Mouse (Mus musculus) CD4-positive, CD25-positive, alpha-beta regulatory T cell, adult 2 months (primary cell): Measurements from ENCODE around the gene Otx1.

Experiments used
- DNase-seq: peaks from one replicate; pipeline ENCODE4 v3.0.0-alpha.2; 2012; ENCODE audit warnings: low read depth, low spot score

The Otx1 gene

DNA sequence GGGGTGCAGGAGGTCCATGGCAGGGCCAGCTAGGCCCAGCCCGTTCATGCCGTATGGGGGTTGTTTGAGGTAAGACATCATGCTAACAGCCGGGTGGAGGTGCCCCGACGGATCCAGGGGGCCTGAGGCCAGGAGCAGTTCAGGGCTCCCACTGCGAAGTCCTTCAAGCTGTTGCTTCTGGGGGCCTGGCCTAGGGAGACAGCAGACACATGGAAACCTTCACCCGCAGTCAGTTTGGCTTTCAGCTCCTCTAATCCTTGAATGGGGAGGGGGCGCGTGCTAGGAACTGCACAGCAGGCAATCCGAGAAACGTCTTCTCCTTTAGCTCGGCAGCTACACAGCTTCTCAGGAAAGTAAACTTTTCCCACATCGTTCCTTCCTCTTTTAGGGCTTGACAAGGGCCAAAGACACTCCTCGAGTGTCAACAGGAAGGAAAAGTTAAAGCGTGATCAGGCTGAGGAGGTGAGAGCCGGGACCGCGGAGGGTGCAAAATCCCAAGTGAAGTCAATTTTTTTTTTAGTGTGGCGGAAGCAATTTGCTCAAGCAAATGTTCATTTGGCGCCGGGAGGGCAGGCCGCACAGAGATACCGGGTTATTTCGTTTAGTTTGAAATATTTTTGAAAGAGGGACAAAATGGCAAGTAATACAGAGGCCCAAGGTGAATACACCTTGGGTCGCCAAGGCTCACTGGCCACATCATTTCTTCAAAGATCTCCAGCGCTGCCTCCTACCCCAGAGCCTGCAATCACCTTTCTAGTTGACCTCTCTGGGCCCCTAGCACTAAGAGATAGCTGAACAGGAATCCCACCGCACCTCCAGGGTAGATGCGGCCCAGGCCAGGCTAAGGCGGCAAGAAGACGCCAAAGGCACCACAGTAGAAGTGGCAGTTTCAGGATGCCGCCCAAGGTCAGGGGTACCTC, 3.0 kb downstream of the Otx1 start:
- no peak for DNase-seq

DNA sequence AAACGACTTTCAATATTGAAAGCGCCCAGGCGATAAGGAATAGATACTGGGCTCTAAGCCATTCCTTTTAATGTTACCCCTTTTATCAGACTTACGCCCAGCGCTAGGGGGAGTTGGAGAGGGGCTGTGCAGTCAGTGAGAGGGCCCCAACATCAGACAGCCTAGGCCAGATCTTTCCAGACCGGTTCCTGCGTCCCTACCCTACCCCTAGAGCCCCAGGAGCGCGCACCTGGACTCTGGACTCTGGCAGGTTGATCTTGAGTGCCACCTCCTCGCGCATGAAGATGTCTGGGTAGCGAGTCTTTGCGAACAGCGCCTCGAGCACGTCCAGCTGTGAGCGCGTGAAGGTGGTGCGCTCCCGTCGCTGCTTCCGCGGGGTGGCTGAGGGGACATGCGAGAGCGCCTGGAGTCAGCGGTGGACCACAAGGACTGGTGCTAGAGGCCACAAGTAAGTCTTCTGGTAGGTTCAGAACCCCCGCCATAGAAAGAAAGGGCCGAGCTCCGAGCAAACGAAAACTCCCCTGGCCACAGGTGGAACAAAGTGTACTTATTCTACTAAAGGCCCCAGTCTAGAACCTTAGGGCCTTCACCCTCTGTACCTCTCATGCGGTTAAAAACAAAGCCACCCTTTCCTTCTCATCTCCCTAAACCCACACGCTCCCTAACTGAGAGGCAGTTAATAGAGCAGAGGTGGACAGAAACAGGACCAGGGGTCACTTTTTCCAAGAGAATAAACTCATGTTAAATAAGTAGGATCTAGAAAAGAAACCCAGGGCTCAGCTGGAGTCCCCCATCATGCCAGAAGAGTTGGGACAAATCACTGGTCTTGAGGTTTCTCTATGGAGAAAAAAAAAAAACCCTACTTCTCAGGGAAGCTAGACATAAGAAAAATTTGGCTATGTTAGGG, 4.3 kb downstream of the Otx1 start:
- no peak for DNase-seq

DNA sequence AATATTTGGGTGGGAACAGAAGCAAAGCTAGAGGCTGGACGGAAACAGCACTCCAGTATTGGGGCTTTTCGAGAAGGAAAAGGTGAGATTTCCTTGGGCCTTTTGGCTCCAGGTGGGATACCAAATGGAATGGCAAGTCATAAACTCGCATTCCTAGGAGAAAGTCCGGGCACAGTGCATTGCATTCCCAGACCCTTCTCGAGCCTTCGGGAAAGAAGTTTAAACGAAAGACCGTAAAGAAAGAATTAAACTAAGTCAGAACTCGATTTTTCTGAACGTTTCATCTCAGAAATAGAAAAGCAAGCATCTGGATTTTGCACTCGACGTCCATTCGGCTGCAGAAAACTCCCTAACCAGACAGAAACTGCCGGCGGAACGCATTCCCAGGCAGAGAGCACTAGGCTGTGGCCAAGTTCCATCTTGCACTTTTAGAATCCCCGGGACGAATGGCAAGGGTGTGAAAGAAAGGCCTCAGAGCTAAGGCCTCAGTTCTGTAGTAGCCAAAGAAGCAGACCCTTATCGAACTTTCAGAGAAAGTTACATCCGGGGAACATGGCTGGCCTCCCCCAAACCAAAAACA, 5.0 kb downstream of the Otx1 start:
- DNase-seq = no peak

DNA sequence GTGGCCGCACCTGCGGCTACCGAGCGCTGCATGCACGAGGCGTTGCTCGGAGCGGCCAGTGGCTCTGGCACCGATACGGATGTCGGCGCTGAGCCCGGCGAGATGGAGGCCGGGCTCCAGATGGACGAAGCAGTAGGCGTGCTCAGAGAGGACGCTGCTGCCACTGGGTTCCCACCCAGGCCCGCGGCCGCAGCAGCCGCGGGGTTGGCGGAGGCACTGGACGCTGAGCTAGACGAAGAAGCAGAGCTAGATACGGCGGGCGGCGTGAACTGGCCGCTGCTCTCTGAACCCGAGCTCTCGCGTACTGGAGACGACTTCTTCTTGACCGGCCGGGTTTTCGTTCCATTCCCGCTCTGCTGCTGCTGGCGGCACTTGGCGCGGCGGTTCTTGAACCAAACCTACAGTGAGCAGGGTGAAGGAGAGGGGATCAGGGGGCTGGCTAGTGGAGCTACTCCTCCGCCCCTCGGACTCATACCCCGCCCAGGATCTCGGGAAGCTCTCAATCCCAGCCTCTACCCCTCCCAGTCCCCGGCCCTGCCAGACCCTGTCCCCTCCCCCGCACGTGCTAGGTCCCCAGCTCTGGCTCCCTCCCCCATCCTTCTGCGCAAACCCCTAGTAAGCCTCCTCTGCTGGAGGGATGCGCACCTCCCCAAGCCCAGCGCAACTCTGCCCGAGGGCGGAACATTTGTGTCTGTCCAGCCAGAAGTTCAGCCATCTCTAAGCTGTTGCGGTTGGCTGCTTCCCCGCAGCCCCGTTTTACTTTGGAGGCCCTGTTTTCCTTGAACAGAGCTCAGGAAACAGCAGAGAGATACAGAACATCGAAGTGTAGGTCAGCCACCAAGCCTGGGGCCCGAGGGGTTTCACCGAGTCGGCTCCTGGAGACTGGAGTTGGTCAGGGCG, 5.8 kb downstream of the Otx1 start:
- no peak for DNase-seq

DNA sequence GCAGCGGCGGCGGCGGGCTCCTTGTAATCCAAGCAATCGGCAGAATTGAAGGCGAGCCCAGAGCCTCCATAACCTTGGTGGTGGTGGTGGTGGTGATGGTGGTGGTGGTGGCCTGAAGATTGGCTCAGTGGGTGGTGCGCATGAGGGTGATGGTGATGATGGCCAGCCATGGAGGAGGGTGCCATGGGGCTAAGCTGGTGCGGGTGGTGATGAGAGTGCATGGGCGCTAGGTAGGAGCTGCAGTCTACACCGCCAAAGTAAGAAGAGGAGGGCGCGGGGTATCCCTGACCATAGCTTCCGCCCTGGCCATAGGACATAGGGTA, 6.4 kb downstream of the Otx1 start:
- no peak for DNase-seq

DNA sequence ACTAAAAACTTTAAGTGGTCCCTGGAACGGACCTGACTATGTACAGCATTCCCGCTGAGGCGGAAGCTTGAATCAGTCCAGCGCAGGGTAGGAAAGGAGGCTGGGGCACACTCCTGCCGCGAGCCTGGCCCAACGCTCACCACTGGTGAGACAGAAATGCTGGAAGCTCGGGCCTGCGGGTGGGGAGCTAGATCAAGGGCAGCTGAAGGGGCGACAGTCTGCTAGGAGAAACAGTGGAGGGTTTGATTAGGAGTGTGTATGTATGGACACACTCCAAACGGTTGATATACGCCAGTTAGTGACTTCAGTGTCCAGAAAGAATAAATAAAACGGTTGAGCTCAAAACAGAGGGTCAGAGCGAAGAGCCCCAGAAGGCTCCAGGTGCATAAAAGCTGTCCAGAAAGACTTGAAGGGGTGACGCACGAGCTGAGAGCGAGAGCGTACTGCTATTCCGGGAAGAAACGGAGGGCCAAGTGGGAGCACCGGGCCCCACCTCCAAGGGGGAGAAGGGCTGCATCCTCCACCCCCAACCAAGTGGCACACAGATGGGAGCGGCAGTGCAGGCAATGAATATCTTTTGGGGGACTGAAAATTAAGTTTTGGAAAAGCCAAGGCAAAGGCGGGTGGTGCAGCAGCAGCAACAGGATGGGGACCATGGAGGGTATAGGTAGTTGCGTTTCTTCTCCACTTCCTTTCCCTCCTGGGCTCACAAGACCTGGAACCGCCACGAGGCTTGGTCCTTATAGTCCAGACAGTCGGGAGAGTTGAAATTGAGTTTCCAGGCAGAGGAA, 7.0 kb downstream of the Otx1 start:
- no peak for DNase-seq

DNA sequence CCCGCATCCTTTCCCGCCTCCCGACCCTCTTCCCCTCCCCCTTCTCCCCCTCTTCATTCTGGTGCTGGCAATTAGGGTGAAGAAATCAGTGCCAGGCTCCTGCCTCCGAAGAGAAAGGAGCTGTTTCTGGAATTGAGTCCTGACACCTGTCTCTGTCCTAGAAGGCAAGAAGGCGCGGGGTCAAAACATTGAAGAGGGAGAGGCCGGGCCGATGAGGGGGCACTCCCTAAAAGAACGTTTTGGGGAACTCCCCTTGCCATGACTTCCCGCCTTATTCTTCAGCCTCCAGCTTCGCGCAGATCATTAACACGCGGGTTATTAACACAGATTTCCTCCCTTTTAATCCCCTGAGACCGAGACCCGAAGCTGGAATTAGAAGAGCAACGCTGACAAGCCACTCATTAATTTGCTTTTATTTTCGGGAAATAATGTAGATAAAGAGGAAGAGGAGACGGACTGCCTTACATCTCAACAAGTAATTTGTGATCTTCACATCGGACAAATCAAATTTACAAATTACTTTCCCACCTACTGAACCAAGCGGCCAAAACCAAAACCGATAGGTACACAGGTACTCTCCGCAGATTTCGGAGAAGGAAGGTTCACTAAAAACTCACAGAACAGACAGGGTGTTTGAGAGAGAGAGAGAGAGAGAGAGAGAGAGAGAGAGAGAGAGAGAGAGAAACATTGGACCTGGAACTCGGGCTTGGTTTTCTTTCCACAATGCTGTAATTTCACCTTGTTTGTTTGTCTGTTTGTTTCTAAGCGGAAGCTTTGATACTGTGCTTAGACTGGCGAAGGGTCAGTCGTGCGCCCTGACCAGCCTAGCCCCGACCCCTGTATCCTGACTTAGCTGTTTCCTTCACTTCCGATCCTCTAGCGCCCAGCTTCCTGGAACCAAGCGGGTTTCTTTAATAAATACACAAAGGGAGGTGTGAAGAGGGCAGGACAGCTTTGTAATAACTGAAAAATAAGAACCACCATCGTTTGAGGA, 8.0 kb downstream of the Otx1 start:
- no peak for DNase-seq

DNA sequence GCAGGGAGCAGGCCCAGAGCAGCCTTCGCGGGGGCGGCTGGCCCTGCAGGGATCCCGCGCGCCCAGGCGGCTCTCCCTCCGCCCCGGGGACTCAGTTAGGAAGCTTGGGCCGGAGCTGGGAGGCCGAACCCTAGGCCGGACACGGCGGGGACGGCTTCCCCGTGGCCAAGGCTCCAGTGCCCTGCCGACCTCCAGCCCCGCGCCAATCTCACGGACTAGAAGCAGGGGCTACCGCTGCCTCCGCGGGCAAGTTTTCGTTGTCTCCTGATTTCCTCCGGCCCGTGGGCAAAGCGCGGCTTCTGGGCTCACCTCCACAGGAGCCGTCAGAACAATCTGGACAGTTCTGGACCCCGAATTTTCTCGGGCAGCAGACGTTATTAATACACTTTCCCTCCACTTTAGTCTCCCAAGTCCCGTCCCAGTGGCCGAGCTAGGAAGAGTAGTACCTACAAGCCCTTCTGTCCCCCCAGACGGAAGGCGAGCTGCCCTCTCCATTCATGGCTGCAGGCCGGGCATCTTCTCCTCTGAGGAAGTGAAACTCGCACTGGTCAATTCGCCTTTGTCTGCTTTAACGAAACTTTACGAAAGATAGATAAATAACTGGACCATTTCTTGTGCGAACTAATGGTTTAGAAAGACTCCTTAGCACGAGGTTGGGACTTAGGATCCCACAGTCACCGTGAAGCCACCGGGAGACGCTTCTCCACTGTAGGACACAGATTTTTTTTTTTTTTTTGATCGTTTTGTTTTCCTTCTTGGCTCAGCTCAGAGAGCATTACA, 8.9 kb downstream of the Otx1 start:
- DNase-seq = no peak

DNA sequence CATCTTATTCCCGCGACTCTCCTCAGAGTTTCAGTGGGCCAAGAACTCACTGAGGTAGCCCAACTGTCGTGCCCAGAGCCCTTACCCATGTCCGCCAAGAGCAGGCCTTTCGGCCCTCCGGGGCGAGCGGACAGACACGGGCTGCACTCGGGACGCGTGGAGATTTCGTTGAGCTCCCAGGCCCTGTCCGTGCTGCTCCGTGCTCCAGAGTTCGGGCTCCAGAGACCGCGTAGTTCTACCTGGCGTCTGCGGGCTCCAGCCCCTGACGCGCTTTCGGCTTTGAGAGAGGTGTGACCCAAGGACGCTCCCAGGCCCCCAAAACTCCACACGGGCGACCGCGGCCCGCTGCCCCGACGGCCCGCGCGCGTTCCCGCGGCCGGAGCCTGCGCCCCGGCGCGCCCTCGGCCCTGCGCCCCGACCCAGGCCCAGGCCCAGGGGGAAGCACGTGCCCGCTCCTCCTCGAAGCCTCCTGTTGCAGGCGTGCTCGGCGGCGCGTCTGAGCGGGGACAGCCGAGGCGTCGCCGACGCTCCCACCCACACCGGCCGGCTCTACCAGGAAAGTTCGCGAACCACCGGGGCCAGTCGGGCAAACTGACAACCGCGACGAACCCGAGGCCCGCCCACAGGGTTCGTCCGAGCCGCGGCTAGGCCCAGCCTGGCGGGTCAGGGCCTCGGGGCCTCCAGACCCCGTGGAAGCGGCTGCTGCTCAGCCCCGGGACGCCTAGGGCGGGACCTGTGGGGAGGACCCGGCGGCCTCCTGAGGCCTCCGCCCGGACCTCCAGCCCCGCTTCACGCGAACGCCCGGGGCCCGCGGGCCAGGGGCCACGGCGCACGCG, 9.7 kb downstream of the Otx1 start:
- DNase-seq = no peak

DNA sequence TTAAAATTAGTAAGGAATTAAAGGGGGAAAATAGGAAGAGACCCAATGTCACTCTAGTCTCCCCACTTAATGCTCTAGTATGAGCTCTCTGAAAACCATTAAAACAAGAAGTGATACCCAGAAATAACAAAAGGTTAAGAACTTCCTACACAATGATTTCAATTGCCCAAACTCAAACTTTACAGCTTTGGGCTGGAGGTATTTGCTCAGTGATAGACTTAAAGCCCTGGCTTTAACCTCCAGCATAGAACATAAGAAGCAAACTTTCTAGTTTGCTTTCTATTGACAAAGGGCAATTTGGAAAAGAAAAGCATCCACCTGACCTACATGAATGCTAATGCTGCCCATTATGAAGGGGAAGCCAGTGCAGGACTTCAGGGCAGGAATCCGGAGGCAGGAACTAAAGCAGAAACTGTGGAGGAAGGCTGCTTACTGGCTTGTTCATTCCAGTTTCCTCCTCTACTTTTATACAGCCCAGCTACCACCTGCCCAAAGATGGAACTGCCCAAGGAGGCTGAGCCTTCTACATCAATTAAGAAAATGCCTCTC, 14.2 kb downstream of the Otx1 start:
- DNase-seq = no peak

DNA sequence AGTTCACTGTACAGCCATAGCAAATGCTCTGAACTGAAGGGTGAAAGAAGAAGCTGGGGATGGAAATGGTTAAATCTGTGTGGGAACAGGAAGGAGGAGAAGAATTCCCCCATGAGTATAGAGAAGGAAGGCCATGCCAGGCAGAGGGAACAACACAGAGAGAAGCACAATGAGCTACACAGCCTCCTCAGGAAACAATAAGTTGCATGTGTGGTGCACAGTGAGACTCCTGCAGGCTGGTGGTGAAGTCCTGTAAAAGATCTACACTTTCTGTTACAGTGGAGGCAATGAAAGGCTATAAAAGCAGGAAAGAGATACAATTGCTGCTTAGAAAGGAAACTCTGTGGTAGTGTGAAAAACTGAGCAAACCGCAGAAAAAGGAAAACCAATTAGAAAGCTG, 17.6 kb downstream of the Otx1 start:
- no peak for DNase-seq

DNA sequence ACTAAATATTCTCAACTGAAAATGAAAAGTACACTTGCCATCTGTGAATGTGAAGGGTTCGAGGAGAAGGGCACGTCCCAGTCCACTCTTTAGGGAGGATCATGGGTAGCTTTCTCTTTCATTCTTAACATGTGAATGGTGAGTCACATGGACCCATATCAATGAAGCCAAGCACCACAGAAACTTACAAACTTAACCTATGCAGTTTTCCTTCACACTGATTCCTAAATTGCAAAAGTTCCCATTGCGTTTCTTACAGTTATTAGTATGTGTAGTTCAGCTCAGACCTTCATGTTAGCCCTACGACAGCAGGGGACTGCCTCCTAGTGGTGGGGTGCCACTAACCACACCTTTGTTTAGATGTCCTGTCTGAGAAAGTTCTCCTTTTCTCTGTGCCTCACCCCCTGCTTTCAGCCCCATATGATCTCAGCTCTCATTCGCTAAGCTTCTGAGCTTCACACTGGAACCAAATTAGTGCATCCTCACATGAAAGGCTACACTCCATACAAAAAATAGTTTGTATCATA, 28.6 kb downstream of the Otx1 start:
- no peak for DNase-seq

DNA sequence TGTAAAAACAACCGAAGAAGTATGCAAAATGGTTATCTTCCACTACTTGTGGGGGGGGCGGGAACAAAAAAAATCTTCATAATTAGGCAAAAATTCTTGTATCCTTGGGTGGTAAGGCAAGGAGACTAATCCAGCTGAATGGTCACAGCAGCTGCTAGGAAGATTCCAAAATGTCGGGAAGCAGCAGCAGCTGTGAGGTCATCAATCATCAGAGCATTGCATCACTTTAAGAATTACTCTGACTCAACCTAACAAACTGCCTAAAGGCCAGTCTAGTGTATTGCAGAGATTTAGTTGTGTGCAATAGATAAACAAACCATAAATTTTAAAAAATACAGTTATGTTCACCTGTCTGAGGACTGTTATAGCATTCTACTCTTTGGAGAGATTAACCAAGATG, 29.1 kb downstream of the Otx1 start:
- DNase-seq = no peak

DNA sequence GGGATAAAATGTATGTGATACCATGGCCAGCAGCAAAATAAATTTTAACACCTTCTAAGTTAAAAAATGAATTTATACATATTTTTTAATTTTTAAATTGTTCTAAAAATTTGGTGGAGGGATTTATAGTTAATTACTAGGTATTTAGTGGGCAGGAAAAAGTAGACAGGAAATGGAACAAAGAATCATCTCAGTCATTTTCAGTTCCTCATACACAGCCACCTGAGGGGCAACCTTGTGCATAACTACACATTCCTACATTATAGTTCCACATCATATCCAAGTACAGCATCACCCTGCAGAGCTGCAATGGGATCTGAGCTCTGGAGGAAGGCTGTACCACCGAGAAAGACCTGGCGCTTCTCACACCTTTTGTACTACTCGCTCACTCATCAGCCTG, 33.8 kb downstream of the Otx1 start:
- no peak for DNase-seq

DNA sequence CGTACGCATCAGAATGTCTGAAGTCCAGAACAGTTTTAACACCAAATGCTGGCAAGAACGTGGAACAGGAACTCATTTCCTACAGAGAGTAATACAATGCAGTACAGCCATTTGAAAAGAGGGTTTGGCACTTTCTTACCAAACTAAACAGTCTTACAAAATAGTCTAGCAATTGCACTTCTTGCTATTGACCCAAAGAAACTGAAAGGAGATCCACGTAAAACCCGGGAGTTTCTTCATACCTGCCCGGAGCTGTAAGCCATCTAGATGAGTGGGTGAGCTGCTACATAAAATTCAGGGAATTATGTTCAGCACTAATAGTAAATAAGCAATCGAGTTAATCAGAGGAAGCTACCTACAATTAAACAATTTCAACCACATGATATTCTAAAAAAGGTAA, 47.5 kb downstream of the Otx1 start:
- no peak for DNase-seq

DNA sequence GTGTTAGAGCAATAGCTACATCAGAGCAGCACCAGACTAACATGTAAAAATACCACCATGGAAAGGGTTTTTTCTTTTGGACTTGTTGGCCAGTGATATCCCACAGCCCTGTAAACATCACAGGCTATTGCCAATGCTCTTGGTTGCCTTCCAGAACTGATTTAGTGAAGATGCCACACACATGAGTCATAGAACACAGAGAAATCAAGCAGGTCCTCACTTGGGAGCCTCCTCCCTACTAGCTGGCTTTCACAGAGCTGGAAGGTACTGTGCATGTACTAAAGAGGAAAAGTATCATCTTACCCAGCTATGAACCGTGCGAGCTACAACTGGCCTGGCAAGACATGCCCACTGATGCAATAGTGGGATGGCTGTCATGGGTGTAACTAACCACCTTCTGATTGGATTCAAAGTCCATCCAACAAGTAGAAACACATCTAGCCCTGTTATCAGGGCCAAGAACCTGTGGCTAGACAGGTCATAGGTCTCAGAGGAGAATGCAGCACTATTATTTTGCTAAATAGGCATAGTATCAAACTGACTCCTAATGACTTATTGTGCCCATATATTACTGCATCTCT, 51.0 kb downstream of the Otx1 start:
- DNase-seq = no peak

DNA sequence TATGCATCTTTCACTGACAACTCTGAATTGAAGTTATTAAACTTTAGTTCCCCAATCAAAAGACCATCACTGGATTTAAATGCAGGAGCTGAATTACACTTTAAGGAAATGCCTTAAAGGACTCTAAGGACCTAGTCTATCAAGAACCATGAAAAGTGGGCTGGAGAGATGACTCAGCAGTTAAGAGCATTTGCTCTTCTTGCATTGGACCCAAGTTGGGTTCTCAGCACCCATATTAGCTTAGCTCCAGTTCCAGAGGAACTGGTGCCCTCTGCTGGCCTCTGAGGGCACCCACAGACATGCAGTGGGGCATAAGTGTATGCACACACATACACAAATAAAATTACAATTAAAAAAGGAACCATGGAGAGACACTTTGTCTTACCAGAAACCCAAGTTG, 52.6 kb downstream of the Otx1 start:
- no peak for DNase-seq
